Comparison of ENCODE assay signal across 11 mouse cellular contexts in the genomic region with DNA sequence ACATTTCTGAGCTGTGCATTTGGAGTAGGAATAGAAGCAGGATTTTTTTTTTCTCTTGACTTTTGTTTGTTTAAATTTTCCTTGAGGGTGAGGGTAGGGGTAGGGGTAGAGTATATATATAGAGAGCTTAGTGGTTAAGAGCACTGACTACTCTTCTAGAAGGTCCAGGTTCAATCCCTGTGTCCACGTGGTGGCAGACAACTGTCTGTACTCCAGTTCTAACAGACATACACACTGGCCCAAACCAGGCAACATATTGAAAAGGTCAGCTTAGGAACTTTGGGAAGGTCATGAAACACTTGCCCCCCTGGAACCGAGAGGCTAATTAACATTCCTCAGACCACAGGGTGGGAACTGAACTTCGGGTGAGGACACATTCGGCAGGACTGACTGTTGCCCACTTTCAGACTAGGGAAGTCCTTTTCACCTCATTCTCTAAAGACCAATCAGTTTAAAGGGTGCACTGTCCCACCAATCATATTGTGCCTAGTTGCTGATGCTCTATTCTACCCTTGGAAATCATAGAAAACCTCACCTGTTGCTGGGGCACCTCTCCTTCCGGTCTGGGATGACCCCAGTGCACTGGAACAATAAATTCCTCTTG. TPM values are rescaled to one million over a fixed set of nuclear protein-coding genes. Genes with fewer than 3 reads are reported as not detected.
A peak's percentile ranks its signal among the peaks of the same experiment; 100 is the strongest.
DNase-seq lines count a peak whose midpoint lies in the region; ATAC-seq and TF ChIP-seq lines count a peak whose summit lies in the region.
"Had no signal": no experiment of that assay in that cellular context is flagged by ENCODE, and none has a peak within 500 bp of the region (broad histone marks: within the 10 kb centered on the region; RNA-seq: fewer than 3 reads in every experiment).

No protein-coding gene starts in this region.

- no peaks in the 10 kb centered on the region for H3K9me3 ChIP-seq in heart, embryonic 13.5 days
- H3K9me3 ChIP-seq in hindbrain, embryonic 14.5 days (ENCODE audit: control insufficient read depth, low read length), result no peaks in the 10 kb centered on the region

- H3K4me1 ChIP-seq in heart, embryonic 13.5 days, result peaks cover 10% of the 10 kb centered on the region
- H3K4me1 ChIP-seq in heart, adult 2 months (ENCODE audit: control insufficient read depth, insufficient read depth, low read length), result peaks cover 5% of the 10 kb centered on the region; the same call in 1 of the 2 replicates
- peaks cover 8% of the 10 kb centered on the region for H3K4me1 ChIP-seq in hindbrain, embryonic 14.5 days (replicated peaks; ENCODE audit: control insufficient read depth, insufficient read depth, low read length)

- no peak for TF ChIP-seq POLR2A in heart, adult 2 months (IDR thresholded peaks at IDR 0.05; ENCODE audit: insufficient read depth, low read depth, low read length)
- TF ChIP-seq POLR2A in myocyte (IDR thresholded peaks at IDR 0.05; ENCODE audit: insufficient read length, low read depth), result no peak

- H3K36me3 ChIP-seq in heart, embryonic 13.5 days, result no peaks in the 10 kb centered on the region
- no peaks in the 10 kb centered on the region for H3K36me3 ChIP-seq in heart, adult 2 months (ENCODE audit: control insufficient read depth, insufficient read depth, low read length)
- no peaks in the 10 kb centered on the region for H3K36me3 ChIP-seq in hindbrain, embryonic 14.5 days (replicated peaks; ENCODE audit: control insufficient read depth, insufficient read depth)
- H3K36me3 ChIP-seq in myocyte (ENCODE audit: control insufficient read depth, insufficient read depth), result no peaks in the 10 kb centered on the region

- TF ChIP-seq CTCF in heart, adult 2 months (IDR thresholded peaks at IDR 0.05), result no peak

- H3K4me3 ChIP-seq in heart, embryonic 13.5 days, result no peak overlapping the region
- no peak overlapping the region for H3K4me3 ChIP-seq in heart, adult 2 months
- no peak overlapping the region for H3K4me3 ChIP-seq in hindbrain, embryonic 14.5 days (replicated peaks; ENCODE audit: low read length)
- H3K4me3 ChIP-seq in myocyte, result peak overlapping the region; percentile 13

- ATAC-seq in heart, embryonic 13.5 days (ENCODE audit: extremely low read depth, insufficient number of reproducible peaks, low FRiP score, low TSS enrichment), result no peak
- ATAC-seq in hindbrain, embryonic 14.5 days (ENCODE audit: low FRiP score), result no peak
- no peak for ATAC-seq in granulocyte monocyte progenitor cell, adult 5-6 weeks (replicated peaks; ENCODE audit: poor library complexity, severe bottlenecking)

- intact Hi-C loops in heart, adult 2 months (cut with DNase I), result loop anchor here (1.0 to 10.0 kb wide), 4 partner anchors 18 to 1826 kb away; partner anchors contain the start of genes Apaf1, Ikbip and Slc25a3

- no peaks in the 10 kb centered on the region for H3K79me2 ChIP-seq in heart, adult 2 months (replicated peaks; ENCODE audit: control insufficient read depth, insufficient read depth, low read length)
- H3K79me2 ChIP-seq in myocyte (ENCODE audit: control insufficient read depth, insufficient read depth), result no peaks in the 10 kb centered on the region

- no peak for TF ChIP-seq EP300 in heart, adult 2 months (IDR thresholded peaks at IDR 0.05; ENCODE audit: insufficient read depth, low read depth, low read length)

- 0 out of 2 replicates have a peak overlapping the region, but pooled peaks have one; percentile 90 for H3K27ac ChIP-seq in heart, embryonic 13.5 days (replicated peaks)
- H3K27ac ChIP-seq in heart, adult 2 months, result no peak overlapping the region
- H3K27ac ChIP-seq in hindbrain, embryonic 14.5 days, result peak overlapping the region; percentile 97

- no peaks in the 10 kb centered on the region for H3K27me3 ChIP-seq in heart, embryonic 13.5 days (replicated peaks)
- no peaks in the 10 kb centered on the region for H3K27me3 ChIP-seq in heart, adult 2 months (ENCODE audit: control insufficient read depth, insufficient read depth, low read length)
- no peaks in the 10 kb centered on the region for H3K27me3 ChIP-seq in hindbrain, embryonic 14.5 days (ENCODE audit: control insufficient read depth, insufficient read depth, low read length)
- no peaks in the 10 kb centered on the region for H3K27me3 ChIP-seq in myocyte (ENCODE audit: control insufficient read depth, insufficient read depth, insufficient read length)

- WGBS in heart, embryonic 13.5 days, result 75% methylated on average over 5 of the region's 5 CpGs
- WGBS in heart, adult 2 months, result 86% methylated on average over 5 of the region's 5 CpGs
- 85% methylated on average over 5 of the region's 5 CpGs for WGBS in hindbrain, embryonic 14.5 days

- no peak overlapping the region for H3ac ChIP-seq in myocyte (ENCODE audit: control insufficient read depth, insufficient read length)

- no peak for DNase-seq in heart, adult 2 months
- DNase-seq in ES-CJ7 (ENCODE audit: low read depth, low spot score), result peak; percentile 36
- DNase-seq in hindbrain, embryonic 14.5 days (ENCODE audit: low spot score), result no peak
- DNase-seq in natural killer cell, adult 2 months (ENCODE audit: low spot score in 2 of 2), result no peak
- DNase-seq in left cerebral cortex, adult 9 months (ENCODE audit: low spot score in 2 of 2), result no peak
- DNase-seq: kidney, postnatal 36 days; right cerebral cortex, postnatal 4 days; thymus, postnatal 36 days had no signal

- H3K4me2 ChIP-seq in heart, embryonic 13.5 days, result no peak overlapping the region
- no peak overlapping the region for H3K4me2 ChIP-seq in hindbrain, embryonic 14.5 days (replicated peaks)
- no peak overlapping the region for H3K4me2 ChIP-seq in myocyte (ENCODE audit: low read depth)

- peak overlapping the region; percentile 89; the same call in 1 of the 2 replicates for H3K9ac ChIP-seq in heart, embryonic 13.5 days
- no peak overlapping the region for H3K9ac ChIP-seq in heart, adult 2 months (ENCODE audit: low read depth, low read length)
- H3K9ac ChIP-seq in hindbrain, embryonic 14.5 days, result no peak overlapping the region

TF ChIP-seq in myocyte, 11 proteins besides CTCF, POLR2A, EP300 and RAD21:
- no peak for TF ChIP-seq TCF3 (IDR thresholded peaks at IDR 0.05; ENCODE audit: insufficient read length, low read depth)
- no peak for TF ChIP-seq MAX (IDR thresholded peaks at IDR 0.05; ENCODE audit: low read depth)
- TF ChIP-seq CEBPB (IDR thresholded peaks at IDR 0.05; ENCODE audit: insufficient read depth, poor library complexity, severe bottlenecking), result no peak
- TF ChIP-seq MYOG (IDR thresholded peaks at IDR 0.05; ENCODE audit: control insufficient read depth in 1 of 3, insufficient read depth in 1 of 3, insufficient read length in 2 of 3, low read depth in 2 of 3), result no peak
- no peak for TF ChIP-seq POLR2AphosphoS2 (IDR thresholded peaks at IDR 0.05; ENCODE audit: insufficient read length, low read depth)
- TF ChIP-seq MYOD1 (IDR thresholded peaks at IDR 0.05; ENCODE audit: control insufficient read depth in 1 of 3, insufficient read length in 2 of 3, low read depth in 2 of 3), result no peak
- no peak for TF ChIP-seq SRF (IDR thresholded peaks at IDR 0.05; ENCODE audit: control insufficient read depth, insufficient read length, low read depth)
- no peak for TF ChIP-seq E2F4 (IDR thresholded peaks at IDR 0.05; ENCODE audit: insufficient read depth)
- TF ChIP-seq TCF12 (IDR thresholded peaks at IDR 0.05; ENCODE audit: insufficient read depth, poor library complexity, severe bottlenecking), result no peak
- no peak for TF ChIP-seq REST (IDR thresholded peaks at IDR 0.05; ENCODE audit: insufficient read depth, insufficient read length)
- no peak for TF ChIP-seq USF1 (IDR thresholded peaks at IDR 0.05; ENCODE audit: low read depth)
TF ChIP-seq in myocyte: peak in this region for 0.

RNA-seq across cellular contexts. Expression of gene Tmpo, which starts 7.7 kb away (rescaled TPM):
- polyA plus RNA-seq in heart, embryonic 13.5 days (2015; fragmentation: Nextera tagmentation; extraction: Ambion mirVana), result 128 and 129 TPM in 2 replicates
- total RNA-seq in heart, adult 2 months (2021), result 10 to 100 TPM; 39.8 to 40.1 TPM
- polyA plus RNA-seq in heart, adult 2 months (2012; rRNA removed), result 13.9 and 26.2 TPM in 2 replicates
- polyA plus RNA-seq in hindbrain, embryonic 14.5 days (2014; fragmentation: Nextera tagmentation; extraction: Ambion mirVana), result 111 and 115 TPM in 2 replicates
- polyA plus RNA-seq in myocyte (2012; fragmentation: generic; extraction: Trizol), result 55.6 TPM
- 186 and 211 TPM in 2 replicates for total RNA-seq in granulocyte monocyte progenitor cell, adult 5-6 weeks (2014; fragmentation: Nextera tagmentation)
- total RNA-seq in granulocyte monocyte progenitor cell, adult 5-6 weeks (2017), result 339 and 445 TPM in 2 replicates
